Comparison of ENCODE assay signal across 8 mouse cellular contexts in genomic region chr2:155019673-155020072, GRCm38 (mm10). TPM values are rescaled to one million over a fixed set of nuclear protein-coding genes. Genes with fewer than 3 reads are reported as not detected.
A peak's percentile ranks its signal among the peaks of the same experiment; 100 is the strongest.
DNase-seq lines count a peak whose midpoint lies in the region; ATAC-seq lines count a peak whose summit lies in the region.

No protein-coding gene starts in this region.

- H3K27ac ChIP-seq in hindbrain, embryonic 15.5 days (replicated peaks), result peak overlapping the region; percentile 74

- DNase-seq in adipocyte (ENCODE audit: low spot score), result peak; percentile 76
- DNase-seq in gastrocnemius, adult 18-20 months (ENCODE audit: low spot score), result peak; percentile 90
- peak; percentile 81 to 85 for DNase-seq in layer of hippocampus, postnatal 36 days
- DNase-seq in lung, postnatal 25 days (ENCODE audit: low spot score), result peak; percentile 93
- DNase-seq in retina, adult 2 months (ENCODE audit: low read depth, low spot score), result peak; percentile 77
- DNase-seq in thymus, postnatal 4 days, result peak; percentile 89

- H3K4me1 ChIP-seq in hindbrain, embryonic 15.5 days (replicated peaks), result peaks cover 14% of the 10 kb centered on the region

- ATAC-seq in common myeloid progenitor, adult 5-6 weeks (replicated peaks; ENCODE audit: low read depth, poor library complexity, severe bottlenecking), result peak; percentile 84
- peak; percentile 79 for ATAC-seq in hindbrain, embryonic 15.5 days (ENCODE audit: low FRiP score, low read depth)

- under 1% methylated on average over 22 of the region's 22 CpGs for WGBS in hindbrain, embryonic 15.5 days

- H3K27me3 ChIP-seq in hindbrain, embryonic 15.5 days, result no peaks in the 10 kb centered on the region

- peak overlapping the region; percentile 42 for H3K9ac ChIP-seq in hindbrain, embryonic 15.5 days

- no peaks in the 10 kb centered on the region for H3K36me3 ChIP-seq in hindbrain, embryonic 15.5 days

- no peaks in the 10 kb centered on the region for H3K9me3 ChIP-seq in hindbrain, embryonic 15.5 days

- peak overlapping the region; percentile 78 for H3K4me2 ChIP-seq in hindbrain, embryonic 15.5 days

- peak overlapping the region; percentile 46 for H3K4me3 ChIP-seq in hindbrain, embryonic 15.5 days

RNA-seq across cellular contexts. Expression of gene Gm14226, which starts 1.6 kb away (rescaled TPM):
- not detected in 2 replicates for total RNA-seq in common myeloid progenitor, adult 5-6 weeks (2017)
- total RNA-seq in gastrocnemius, adult 18-20 months (2021), result not detected
- 0.18 and 0.23 TPM in 2 replicates for polyA plus RNA-seq in hindbrain, embryonic 15.5 days (2015; fragmentation: Nextera tagmentation; extraction: Ambion mirVana)
- total RNA-seq in layer of hippocampus, postnatal 36 days (2021), result under 1 TPM; 0.27 to 0.30 TPM

RNA-seq across cellular contexts. Expression of gene Ahcy, which starts 54.6 kb away (rescaled TPM):
- total RNA-seq in common myeloid progenitor, adult 5-6 weeks (2017), result 96.7 and 107 TPM in 2 replicates
- total RNA-seq in gastrocnemius, adult 18-20 months (2021), result 10 to 100 TPM; 14.4 to 15.8 TPM
- polyA plus RNA-seq in hindbrain, embryonic 15.5 days (2015; fragmentation: Nextera tagmentation; extraction: Ambion mirVana), result 35.1 and 37.2 TPM in 2 replicates
- total RNA-seq in layer of hippocampus, postnatal 36 days (2021), result 10 to 100 TPM; 15.3 to 15.5 TPM

Comparison
In these comparisons a context has a peak if more than half of its experiments do, and no peak if none do; other contexts are left out.
1. Peak in every context shown above with its lines: DNase-seq, ATAC-seq, H3K4me3 ChIP-seq and H3K27ac ChIP-seq.